8 mouse cellular contexts compared by ENCODE assay signal in the genomic region with DNA sequence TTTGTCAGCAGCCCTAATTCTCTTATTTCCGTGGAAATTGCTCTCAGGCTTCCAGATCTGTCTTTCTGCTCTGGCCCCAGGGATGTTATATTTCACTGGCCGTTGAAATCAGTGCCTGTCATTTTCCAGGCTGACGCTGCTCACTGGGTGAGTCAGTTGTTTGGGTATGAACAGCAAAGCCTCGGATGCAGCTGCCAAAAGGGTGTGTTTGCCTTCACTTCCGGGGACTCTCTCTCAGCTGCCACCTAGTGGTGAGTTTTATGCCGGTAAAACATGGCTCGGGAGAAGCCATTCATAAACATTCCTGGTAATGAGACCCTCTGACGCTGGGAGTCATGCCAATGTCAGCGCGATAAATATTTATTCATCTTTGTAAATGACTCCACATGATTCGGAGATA.
A peak's percentile ranks its signal among the peaks of the same experiment; 100 is the strongest.
DNase-seq lines count a peak whose midpoint lies in the region; ATAC-seq and TF ChIP-seq lines count a peak whose summit lies in the region.

No protein-coding gene starts in this region.

- H3K9me3 ChIP-seq in hindbrain, embryonic 12.5 days (replicated peaks), result no peaks in the 10 kb centered on the region
- no peaks in the 10 kb centered on the region for H3K9me3 ChIP-seq in lung, postnatal 0 days (ENCODE audit: low read length)

- peak; percentile 95 for DNase-seq in NIH3T3 (ENCODE audit: low read depth)
- peak; percentile 54 for DNase-seq in cerebellum, adult 9-11 months
- DNase-seq in frontal cortex, postnatal 14 days (ENCODE audit: low spot score in 2 of 2), result peak; percentile 70 to 81
- DNase-seq in layer of hippocampus, postnatal 10 days (ENCODE audit: low spot score in 2 of 2), result peak; percentile 89 to 91
- peak; percentile 97 for DNase-seq in lung, postnatal 0 days (ENCODE audit: low spot score)
- peak; percentile 76 for DNase-seq in ovary, postnatal 14 days (ENCODE audit: low spot score)
- DNase-seq in thymus, postnatal 36 days, result peak; percentile 72 to 74

- TF ChIP-seq EP300 in lung, postnatal 0 days (IDR thresholded peaks at IDR 0.05), result peak; percentile 82

- no peaks in the 10 kb centered on the region for H3K36me3 ChIP-seq in hindbrain, embryonic 12.5 days
- H3K36me3 ChIP-seq in lung, postnatal 0 days (ENCODE audit: insufficient read depth, low read length), result no peaks in the 10 kb centered on the region

- peak; percentile 80 for ATAC-seq in hindbrain, embryonic 12.5 days (ENCODE audit: low FRiP score)
- ATAC-seq in lung, postnatal 0 days, result peak; percentile 93

- H3K4me2 ChIP-seq in hindbrain, embryonic 12.5 days (replicated peaks), result peak overlapping the region; percentile 43
- peak overlapping the region; percentile 18 for H3K4me2 ChIP-seq in lung, postnatal 0 days (replicated peaks; ENCODE audit: low read depth, low read length)

- H3K4me3 ChIP-seq in hindbrain, embryonic 12.5 days, result no peak overlapping the region
- no peak overlapping the region for H3K4me3 ChIP-seq in lung, postnatal 0 days (ENCODE audit: low read depth, low read length)

- no peaks in the 10 kb centered on the region for H3K27me3 ChIP-seq in hindbrain, embryonic 12.5 days
- H3K27me3 ChIP-seq in lung, postnatal 0 days (replicated peaks; ENCODE audit: insufficient read depth, low read length), result no peaks in the 10 kb centered on the region

- WGBS in hindbrain, embryonic 12.5 days, result 14% methylated on average over 11 of the region's 11 CpGs
- WGBS in lung, postnatal 0 days, result 4% methylated on average over 11 of the region's 11 CpGs

- no peak overlapping the region for H3K9ac ChIP-seq in hindbrain, embryonic 12.5 days
- no peak overlapping the region for H3K9ac ChIP-seq in lung, postnatal 0 days (replicated peaks; ENCODE audit: low read depth)

- peak; percentile 92 for TF ChIP-seq CTCF in lung, postnatal 0 days (IDR thresholded peaks at IDR 0.05)

- no peak overlapping the region for H3K27ac ChIP-seq in hindbrain, embryonic 12.5 days
- H3K27ac ChIP-seq in lung, postnatal 0 days (ENCODE audit: low read length), result no peak overlapping the region

- peaks cover 6% of the 10 kb centered on the region; the same call in 1 of the 2 replicates for H3K4me1 ChIP-seq in hindbrain, embryonic 12.5 days
- H3K4me1 ChIP-seq in lung, postnatal 0 days (ENCODE audit: insufficient read depth, low read depth, low read length), result no peaks in the 10 kb centered on the region; the same call in 1 of the 2 replicates
